Mouse (Mus musculus): ENCODE data around the gene Adamts17.

The Adamts17 gene

DNA sequence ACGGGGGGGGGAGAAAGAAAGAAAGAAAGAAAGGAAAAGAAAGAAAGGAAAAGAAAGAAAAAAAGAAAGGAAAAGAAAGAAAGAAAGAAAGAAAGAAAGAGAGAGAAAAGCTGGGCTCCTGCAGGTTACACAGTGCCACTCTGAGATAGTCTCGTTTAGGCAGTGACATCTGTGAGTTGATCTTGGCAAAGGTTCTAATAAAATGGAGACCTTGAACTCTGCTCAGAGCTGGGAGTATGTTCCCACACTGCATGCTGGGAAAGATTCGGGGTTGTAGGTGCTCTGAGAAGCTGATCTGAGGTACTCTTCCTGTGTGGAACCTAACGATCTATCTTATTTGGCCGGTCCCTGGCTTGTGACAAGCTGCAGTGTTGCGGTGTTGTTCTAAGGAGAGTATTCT lies 7.0 kb downstream of the Adamts17 start:
- no peak for DNase-seq (ENCODE audit: low spot score in 2 of 2)

- DNase-seq (ENCODE audit: low spot score in 2 of 2): no peak
Observed at GRCm38 (mm10) chr7:66847299-66847698, 7.8 kb downstream of the Adamts17 start.

DNA sequence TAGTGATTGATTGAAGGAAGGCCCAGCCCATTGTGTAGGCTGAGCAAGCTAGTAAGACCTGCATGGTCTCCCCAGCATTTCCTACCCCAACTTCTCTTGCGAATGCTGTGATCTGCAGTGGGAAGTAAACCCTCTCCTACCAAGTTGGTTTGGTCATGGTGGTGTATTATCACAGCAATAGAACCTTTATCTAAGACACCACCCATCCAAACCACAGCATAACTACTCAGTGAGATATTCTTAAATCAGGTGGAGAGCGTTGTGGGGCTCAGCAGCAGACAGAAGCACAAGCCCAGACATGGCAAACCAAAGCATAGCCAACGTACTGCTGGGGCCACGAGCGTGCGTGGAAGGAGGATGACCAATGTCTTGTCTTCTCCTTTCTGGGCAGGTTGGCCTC lies 9.8 kb downstream of the Adamts17 start:
- no peak for DNase-seq (ENCODE audit: low spot score in 2 of 2)

DNA sequence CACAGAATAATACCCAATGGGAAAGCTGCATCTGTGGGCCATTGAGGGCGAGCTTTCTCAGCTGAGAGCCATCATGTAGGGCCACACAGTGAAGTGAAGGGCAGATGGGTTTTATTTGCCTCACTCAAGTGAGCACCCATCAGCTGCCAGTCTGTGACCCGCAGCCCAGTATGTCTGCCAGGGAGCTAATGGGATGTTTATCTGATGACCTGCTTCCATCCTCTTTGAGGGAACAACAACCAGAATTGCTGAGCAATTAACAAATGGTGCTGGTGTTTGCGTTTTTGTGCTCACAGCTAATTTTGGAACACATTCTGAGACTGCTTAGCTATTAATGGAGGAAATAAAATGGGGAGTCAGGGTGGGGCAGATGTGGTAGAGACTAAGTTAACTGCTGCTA lies 12.6 kb downstream of the Adamts17 start:
- no peak for DNase-seq (ENCODE audit: low spot score in 2 of 2)

DNA sequence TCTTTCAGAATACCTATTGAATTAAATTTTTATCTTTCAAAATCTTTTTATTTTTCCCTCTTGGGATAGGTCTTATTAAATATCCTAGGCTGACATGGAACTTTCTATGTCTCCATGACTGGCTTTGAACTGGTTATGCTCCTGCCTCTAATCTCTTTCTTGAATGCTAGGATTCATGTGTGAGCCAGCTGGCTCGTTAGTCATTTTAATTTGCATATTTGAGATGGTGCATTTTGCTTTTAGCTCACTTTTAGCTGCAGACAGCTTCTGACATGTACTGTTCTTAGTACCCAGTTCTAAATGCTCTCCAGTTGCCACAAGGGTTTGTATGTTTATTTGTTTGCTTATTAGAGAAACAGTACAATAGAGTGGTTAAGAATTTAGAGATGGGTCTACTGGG lies 18.1 kb downstream of the Adamts17 start:
- DNase-seq (ENCODE audit: low spot score in 2 of 2): no peak

- DNase-seq (ENCODE audit: low spot score in 2 of 2): no peak
Observed at GRCm38 (mm10) chr7:66858247-66859075, 18.9 kb downstream of the Adamts17 start.

DNA sequence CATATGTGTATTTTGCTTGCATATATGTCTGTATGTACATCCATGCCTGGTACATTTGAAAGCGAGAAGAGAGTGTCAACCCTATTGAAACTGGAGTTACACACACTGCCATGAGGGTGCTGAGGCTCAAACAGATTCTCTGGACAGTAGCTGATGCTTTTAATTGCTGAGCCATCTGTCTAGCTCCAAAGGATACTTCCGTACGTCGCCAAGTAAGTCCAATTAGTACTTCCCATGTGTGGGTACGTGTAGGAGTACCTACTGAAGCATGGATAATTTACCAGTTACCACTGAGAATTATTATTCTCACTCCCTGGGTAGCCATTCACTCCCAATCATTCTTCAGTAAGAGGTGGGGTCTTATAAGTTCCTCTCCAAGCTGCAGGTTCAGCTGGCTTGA lies 19.7 kb downstream of the Adamts17 start:
- DNase-seq (ENCODE audit: low spot score in 2 of 2): no peak

GRCm38 (mm10) chr7:66866944-66867718 lies 27.6 kb downstream of the Adamts17 start:
- no peak for DNase-seq (ENCODE audit: low spot score in 2 of 2)

DNA sequence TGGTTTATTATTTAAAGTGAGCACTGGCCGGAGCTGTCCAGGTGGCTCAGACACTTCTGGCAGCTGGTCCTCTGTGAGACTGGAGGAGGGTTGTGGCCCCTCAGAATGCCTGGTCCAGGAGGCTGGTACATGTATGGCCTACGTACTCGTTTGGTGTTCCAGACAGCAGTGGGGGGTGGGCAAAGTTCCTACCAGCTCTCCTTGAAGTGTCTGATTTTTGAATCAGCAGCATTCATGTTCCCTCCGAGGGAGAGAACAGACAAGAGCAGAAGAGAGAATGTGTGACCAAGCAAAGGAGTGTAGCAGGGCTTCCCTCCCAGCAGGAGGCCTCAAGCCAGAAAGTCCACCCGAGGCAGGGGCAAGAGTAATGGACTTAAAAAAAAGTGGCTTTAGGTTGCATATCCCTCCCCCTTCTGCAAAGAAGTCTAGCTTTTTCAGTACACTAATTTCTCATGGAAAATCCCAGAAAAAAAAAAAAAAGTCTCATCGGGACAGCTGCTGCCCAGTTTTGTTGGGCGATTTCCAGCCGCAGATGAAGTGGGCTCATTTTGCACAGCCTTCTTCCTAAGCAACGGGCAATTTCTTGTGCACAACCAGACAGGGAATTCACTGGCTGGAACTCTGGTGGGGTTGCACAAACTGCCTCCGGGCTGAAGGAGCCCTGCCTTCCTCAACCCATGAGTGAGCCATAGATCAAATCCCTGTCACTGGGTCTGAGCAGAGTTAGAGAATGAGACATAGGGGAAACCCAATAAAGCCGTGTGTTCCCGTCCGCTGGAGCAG lies 28.4 kb downstream of the Adamts17 start:
- DNase-seq (ENCODE audit: low spot score in 2 of 2): no peak

- no peak for DNase-seq (ENCODE audit: low spot score in 2 of 2)
Observed at GRCm38 (mm10) chr7:66871520-66871919, 32.0 kb downstream of the Adamts17 start.

DNA sequence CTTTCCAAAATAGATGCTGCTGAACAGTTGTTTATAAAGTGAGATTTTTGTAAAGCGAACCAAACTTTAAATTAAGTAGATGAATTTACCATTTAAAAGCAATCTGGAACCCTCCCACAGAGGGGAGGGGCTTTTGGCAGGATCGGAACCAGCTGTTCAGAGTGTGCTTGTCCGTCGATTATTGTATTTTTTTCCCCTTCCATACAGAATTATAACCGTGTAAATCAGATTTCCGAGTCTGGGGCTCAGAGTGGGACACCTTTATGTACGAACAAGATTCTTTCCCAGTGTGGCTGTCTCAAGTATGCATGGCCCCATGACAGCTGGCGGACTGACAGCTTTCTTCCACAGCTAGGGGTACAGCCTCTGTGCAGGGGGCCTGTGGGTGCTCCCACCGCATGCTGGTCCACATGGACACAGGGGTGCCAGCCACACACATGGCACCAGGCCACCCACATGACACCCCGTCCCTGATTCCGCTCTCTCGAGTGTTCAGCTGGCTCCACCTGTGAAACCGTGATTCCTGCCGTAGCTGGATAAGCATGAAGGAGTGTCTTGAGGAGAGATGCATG lies 32.5 kb downstream of the Adamts17 start:
- no peak for DNase-seq (ENCODE audit: low spot score in 2 of 2)

DNA sequence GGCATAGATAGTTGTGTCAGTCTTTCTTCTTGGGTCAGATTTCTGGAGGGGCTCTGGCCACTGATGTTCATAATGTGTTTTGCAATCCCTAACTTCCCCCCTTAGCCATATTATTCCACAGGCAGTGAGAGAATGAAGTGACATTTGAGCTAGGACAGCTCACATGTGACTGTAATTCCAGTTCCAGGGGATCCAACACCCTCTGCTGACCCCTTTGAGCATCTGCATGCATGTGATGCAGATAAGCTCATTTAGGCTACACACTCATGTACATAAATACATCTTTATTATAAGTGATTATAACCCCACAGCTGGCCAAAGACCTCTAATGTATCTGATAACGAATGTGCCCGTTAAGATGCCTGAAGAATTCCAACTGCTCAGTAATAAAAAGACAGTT lies 33.7 kb downstream of the Adamts17 start:
- no peak for DNase-seq (ENCODE audit: low spot score in 2 of 2)

GRCm38 (mm10) chr7:66891431-66891830 lies 51.9 kb downstream of the Adamts17 start:
- DNase-seq (ENCODE audit: low spot score in 2 of 2): no peak

DNA sequence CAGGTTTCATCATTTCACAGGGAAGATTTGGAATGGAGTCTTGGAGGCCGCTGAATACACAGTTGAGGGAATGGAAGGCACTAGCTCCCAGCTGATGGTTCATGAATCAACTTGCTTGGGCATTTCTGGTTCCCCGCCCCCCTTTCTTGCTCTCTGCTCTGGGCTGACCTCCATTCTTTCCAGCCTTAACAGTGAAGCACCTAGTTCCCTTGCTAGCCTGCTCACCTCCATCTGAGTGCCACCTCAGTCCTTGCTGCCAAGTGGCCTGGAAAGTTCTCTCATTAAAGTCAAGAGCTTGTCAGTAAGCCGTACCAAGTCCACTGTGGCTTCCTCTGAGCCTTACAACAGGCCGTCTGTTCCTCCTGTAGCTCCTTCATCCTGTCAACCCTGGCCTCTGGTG lies 52.6 kb downstream of the Adamts17 start:
- DNase-seq (ENCODE audit: low spot score in 2 of 2): no peak

GRCm38 (mm10) chr7:66902376-66902775 lies 62.8 kb downstream of the Adamts17 start:
- DNase-seq (ENCODE audit: low spot score in 2 of 2): no peak

DNA sequence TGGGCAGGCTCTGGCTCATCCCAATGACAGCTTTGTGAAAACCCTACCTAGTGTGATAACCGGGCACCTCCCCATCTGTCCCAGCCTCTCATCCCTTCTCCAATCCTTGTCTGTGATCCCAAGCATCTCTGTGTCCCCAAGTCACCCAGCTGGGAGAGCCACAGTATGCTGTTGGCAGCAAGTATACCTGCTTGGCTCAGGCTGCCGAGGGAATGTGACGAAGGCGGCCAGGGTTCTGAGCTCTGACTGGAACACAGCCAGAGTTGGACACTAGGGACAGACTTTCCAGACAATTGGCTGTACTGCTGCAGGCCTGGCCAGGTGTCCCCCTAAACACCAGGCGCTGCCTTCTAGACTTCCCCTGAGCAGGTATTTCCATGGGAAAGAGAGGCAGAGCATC lies 63.5 kb downstream of the Adamts17 start:
- no peak for DNase-seq (ENCODE audit: low spot score in 2 of 2)

DNA sequence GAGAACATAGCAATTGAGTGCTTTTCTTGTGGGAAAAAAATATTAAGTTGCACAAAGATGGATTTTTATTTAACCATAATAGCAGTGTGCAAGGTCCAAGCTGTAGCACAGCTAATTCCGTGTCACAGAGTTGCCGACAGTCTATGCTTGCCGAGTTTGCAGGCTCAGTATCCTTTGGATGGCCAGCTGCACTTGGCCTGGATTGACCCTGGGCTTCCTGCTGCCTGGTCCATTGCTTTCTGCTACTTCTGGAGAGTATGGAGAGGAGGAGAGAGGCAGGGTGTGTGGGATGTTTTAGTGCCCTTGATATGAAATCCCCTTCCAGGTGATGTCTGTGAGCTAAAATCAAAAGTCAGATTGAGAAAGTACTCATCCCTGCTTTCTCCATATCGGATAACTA lies 66.4 kb downstream of the Adamts17 start:
- DNase-seq (ENCODE audit: low spot score in 2 of 2): no peak

DNA sequence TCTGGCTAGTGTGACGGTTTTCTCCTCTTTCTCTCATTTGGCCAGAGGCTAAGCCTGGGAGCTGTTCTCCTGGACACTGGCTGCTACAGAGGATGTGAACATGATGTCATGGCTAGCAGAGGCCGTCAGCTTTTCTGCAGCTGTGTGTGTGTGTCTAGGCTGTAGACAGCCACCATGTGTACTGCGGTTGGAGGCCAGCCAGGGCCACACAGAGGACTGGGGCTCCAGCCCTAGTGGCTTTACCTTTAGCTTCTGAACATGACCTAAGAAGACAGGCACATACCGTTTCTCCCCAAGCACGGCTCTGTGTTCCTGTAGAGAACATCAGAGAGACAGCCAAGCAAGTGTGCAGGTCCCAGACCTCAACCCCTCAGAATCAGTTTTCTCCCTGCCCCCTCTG lies 73.3 kb downstream of the Adamts17 start:
- no peak for DNase-seq (ENCODE audit: low spot score in 2 of 2)

- DNase-seq (ENCODE audit: low spot score in 2 of 2): peak in 1 of 2 experiments; percentile 26
Observed at GRCm38 (mm10) chr7:66923595-66923994, 84.1 kb downstream of the Adamts17 start.

DNA sequence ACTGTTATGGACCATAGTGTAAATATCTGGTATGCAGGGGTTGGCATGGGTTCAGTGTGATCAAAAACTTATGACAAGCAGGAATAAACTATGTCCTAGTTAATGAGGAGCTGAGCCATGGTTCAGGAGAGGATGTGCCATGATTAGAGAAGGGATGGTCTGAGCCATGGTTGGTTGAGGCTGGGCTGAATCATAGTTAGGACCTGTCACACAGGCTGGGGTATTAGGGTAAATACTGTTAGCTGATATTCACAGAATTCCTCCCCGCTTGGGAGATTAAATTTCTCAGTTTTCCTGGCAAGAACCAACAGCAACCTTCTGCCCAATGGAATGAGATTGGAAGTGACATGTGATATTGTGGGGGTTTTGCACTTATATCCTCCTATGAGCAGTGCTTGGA lies 84.6 kb downstream of the Adamts17 start:
- peak in 1 of 2 experiments; percentile 2 for DNase-seq (ENCODE audit: low spot score in 2 of 2)

- DNase-seq (ENCODE audit: low spot score in 2 of 2): peak; percentile 67 to 78
Observed at GRCm38 (mm10) chr7:66929263-66929662, 89.7 kb downstream of the Adamts17 start.

- peak in 1 of 2 experiments; percentile 5 for DNase-seq (ENCODE audit: low spot score in 2 of 2)
Observed at GRCm38 (mm10) chr7:66931291-66931690, 91.8 kb downstream of the Adamts17 start.

All from urinary bladder, postnatal 4 days (tissue).